Mouse (Mus musculus): ENCODE results near the gene Tmed3. TPM values are rescaled to one million over a fixed set of nuclear protein-coding genes. Genes with fewer than 3 reads are reported as not detected.

Tmed3 gene
- total and polyA plus RNA-seq, 3 experiments: 55.4 to 84.0 (median 80.9) TPM

GRCm38 (mm10) chr9:89673402-89673801, 31.5 kb downstream of the Tmed3 start:
- in situ Hi-C loops (cut with MboI; ENCODE audit: low pct_ligation_motif_present, low pct_unique_long_range_greater_than_20kb, low sequenced_read_pairs) (no loop called here), dilution Hi-C loops (cut with MboI; ENCODE audit: extremely low pct_ligation_motif_present, extremely low pct_unique_long_range_greater_than_20kb, low sequenced_read_pairs) (no loop called here)
- no peak for TF ChIP-seq JUND (conservative IDR thresholded peaks at IDR 0.05; ENCODE audit: low read depth, low read length)
- TF ChIP-seq ZKSCAN1 (IDR thresholded peaks at IDR 0.05; ENCODE audit: borderline replicate concordance, low read depth, low read length): no peak
- TF ChIP-seq MAX (IDR thresholded peaks at IDR 0.05; ENCODE audit: low read length): no peak
- no peak for TF ChIP-seq EP300 (IDR thresholded peaks at IDR 0.05; ENCODE audit: low read length)
- TF ChIP-seq CHD1 (IDR thresholded peaks at IDR 0.05; ENCODE audit: low read depth, low read length): no peak
- TF ChIP-seq HCFC1 (IDR thresholded peaks at IDR 0.05; ENCODE audit: low read depth, low read length): no peak
- no peak for TF ChIP-seq MXI1 (IDR thresholded peaks at IDR 0.05; ENCODE audit: low read depth, low read length)
- no peak for TF ChIP-seq ELF1 (IDR thresholded peaks at IDR 0.05; ENCODE audit: low read depth, low read length)
- TF ChIP-seq SIN3A (IDR thresholded peaks at IDR 0.05; ENCODE audit: low read length): no peak
- no peak for TF ChIP-seq E2F4 (IDR thresholded peaks at IDR 0.05; ENCODE audit: insufficient replicate concordance, low read depth, low read length)
- no peak for TF ChIP-seq IRF4 (IDR thresholded peaks at IDR 0.05; ENCODE audit: low read depth, low read length)
- TF ChIP-seq BHLHE40 (IDR thresholded peaks at IDR 0.05; ENCODE audit: low read depth, low read length): no peak
- TF ChIP-seq CHD2 (IDR thresholded peaks at IDR 0.05; ENCODE audit: low read length): no peak
- no peak for TF ChIP-seq TCF12 (IDR thresholded peaks at IDR 0.05; ENCODE audit: low read depth, low read length)
- no peak for TF ChIP-seq POLR2AphosphoS2 (IDR thresholded peaks at IDR 0.05; ENCODE audit: low read depth, low read length)
- no peak overlapping the region for H3K4me3 ChIP-seq (replicated peaks in 1 of 3; ENCODE audit: low read depth in 2 of 3, low read length in 2 of 3, poor library complexity in 1 of 3)
- no peak overlapping the region for H3K9ac ChIP-seq (ENCODE audit: insufficient read depth, low read depth)
- no peaks in the 10 kb centered on the region for H3K79me2 ChIP-seq (replicated peaks; ENCODE audit: control insufficient read depth, extremely low read depth, insufficient read depth, poor library complexity, severe bottlenecking)
- no peaks in the 10 kb centered on the region for H3K36me3 ChIP-seq (replicated peaks in 1 of 2; ENCODE audit: control insufficient read depth in 1 of 2, insufficient read depth in 1 of 2, low read length in 1 of 2)
- H3K4me1 ChIP-seq (ENCODE audit: control insufficient read depth in 1 of 2, insufficient read depth in 2 of 2): peaks cover 2 to 6% of the 10 kb centered on the region in 2 experiments; a peak in 2 of 4 replicates
- no peak for DNase-seq (ENCODE audit: extremely low read depth)
- H3K4me2 ChIP-seq (ENCODE audit: insufficient read depth, low read depth, poor library complexity, severe bottlenecking): no peak overlapping the region
- no peaks in the 10 kb centered on the region for H3K9me3 ChIP-seq (replicated peaks; ENCODE audit: low read length)
- H3K27me3 ChIP-seq (replicated peaks): no peaks in the 10 kb centered on the region
- H3K27ac ChIP-seq (ENCODE audit: insufficient read depth, low read depth): no peak overlapping the region

GRCm38 (mm10) chr9:89669878-89670277, 35.0 kb downstream of the Tmed3 start:
- TF ChIP-seq ETS1 (conservative IDR thresholded peaks at IDR 0.05; ENCODE audit: low read depth, low read length): no peak
- no peak for TF ChIP-seq CHD2 (IDR thresholded peaks at IDR 0.05; ENCODE audit: low read length)
- no peak for TF ChIP-seq POLR2AphosphoS2 (IDR thresholded peaks at IDR 0.05; ENCODE audit: low read depth, low read length)
- no peak for TF ChIP-seq UBTF (IDR thresholded peaks at IDR 0.05; ENCODE audit: low read depth, low read length)
- TF ChIP-seq E2F4 (IDR thresholded peaks at IDR 0.05; ENCODE audit: insufficient replicate concordance, low read depth, low read length): no peak
- dilution Hi-C loops (cut with MboI; ENCODE audit: extremely low pct_ligation_motif_present, extremely low pct_unique_long_range_greater_than_20kb, low sequenced_read_pairs): no loop called here

More at GRCm38 (mm10) chr9:89669878-89670277, 35.0 kb downstream of the Tmed3 start:
- DNase-seq (ENCODE audit: extremely low read depth): no peak
- Histone ChIP-seq H3K4me2 (ENCODE audit: insufficient read depth, low read depth, poor library complexity, severe bottlenecking) (no peak overlapping the region), H3K9me3 (replicated peaks; ENCODE audit: low read length) (no peaks in the 10 kb centered on the region), H3K9ac (ENCODE audit: insufficient read depth, low read depth) (no peak overlapping the region), H3K27ac (ENCODE audit: insufficient read depth, low read depth) (no peak overlapping the region), H3K4me1 (ENCODE audit: control insufficient read depth in 1 of 2, insufficient read depth in 2 of 2) (peaks cover 2 to 6% of the 10 kb centered on the region in 2 experiments; a peak in 2 of 4 replicates), H3K36me3 (replicated peaks in 1 of 2; ENCODE audit: control insufficient read depth in 1 of 2, insufficient read depth in 1 of 2, low read length in 1 of 2) (no peaks in the 10 kb centered on the region), H3K4me3 (replicated peaks in 1 of 3; ENCODE audit: low read depth in 2 of 3, low read length in 2 of 3, poor library complexity in 1 of 3) (no peak overlapping the region), H3K27me3 (replicated peaks) (no peaks in the 10 kb centered on the region), H3K79me2 (replicated peaks; ENCODE audit: control insufficient read depth, extremely low read depth, insufficient read depth, poor library complexity, severe bottlenecking) (no peaks in the 10 kb centered on the region)
- in situ Hi-C loops (cut with MboI; ENCODE audit: low pct_ligation_motif_present, low pct_unique_long_range_greater_than_20kb, low sequenced_read_pairs): loop anchor here (10.0 kb wide), 1 partner anchor 205 kb away; no protein-coding TSS in a partner anchor

All from CH12.LX (cell line).